Mouse (Mus musculus) liver, embryonic 14.5 days (tissue): ENCODE measurements around the gene Hs3st2.

ENCODE experiments used
- CTCF ChIP-seq: IDR thresholded peaks from 2 replicates; pipeline ENCODE4 v1.5.1; 2016; ENCODE audit warnings: antibody characterized with exemption, low read depth, control low read depth
- EP300 ChIP-seq: IDR thresholded peaks from 2 replicates; pipeline ENCODE4 v1.6.1; 2016; ENCODE audit warnings: antibody characterized with exemption, low read depth

DNA sequence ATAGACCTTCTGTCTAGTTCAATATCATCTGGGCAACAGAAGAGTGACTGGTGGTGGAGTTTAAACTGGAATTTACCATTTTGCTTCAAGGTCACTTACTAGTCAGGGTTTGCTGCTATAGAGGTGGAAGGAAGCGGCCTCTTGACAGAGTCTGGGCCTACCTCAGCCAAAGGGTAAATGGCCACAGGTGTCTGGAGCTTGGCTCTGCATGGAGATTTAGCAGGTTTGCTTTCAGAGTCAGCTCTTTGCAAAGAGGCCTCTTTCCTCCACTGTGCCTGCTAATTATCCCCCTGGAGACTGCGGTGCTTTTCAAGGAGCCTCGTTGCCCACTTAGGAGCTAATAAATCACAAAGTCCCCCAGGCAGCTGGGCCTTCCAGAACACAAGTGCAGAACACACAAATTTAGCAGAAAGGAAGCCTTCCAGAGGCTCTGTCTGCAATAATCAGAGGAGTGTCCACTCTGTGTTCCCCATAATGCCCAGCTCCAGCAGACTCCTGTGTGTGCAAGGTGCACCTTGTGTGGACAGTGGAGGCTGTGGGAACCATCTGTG, 99.9 kb downstream of the Hs3st2 start:
- no peak for TF ChIP-seq CTCF
- no peak for TF ChIP-seq EP300
